Mouse (Mus musculus): ENCODE data around the gene Osbpl10. TPM values are rescaled to one million over a fixed set of nuclear protein-coding genes. Genes with fewer than 3 reads are reported as not detected.

Gene Osbpl10
- polyA plus RNA-seq, 1 experiment from 2014 or later: 1.4 TPM

- ATAC-seq: no peak
- no peak overlapping the region for H3K4me2 ChIP-seq (ENCODE audit: low read depth, low read length)
Measured at GRCm38 (mm10) chr9:115221265-115221664, 242.9 kb downstream of the Osbpl10 start.

GRCm38 (mm10) chr9:115224744-115225354 is 246.5 kb downstream of the Osbpl10 start:
- Histone ChIP-seq H3K27ac (ENCODE audit: low read length) (no peak overlapping the region), H3K27me3 (replicated peaks; ENCODE audit: control insufficient read depth, insufficient read depth, low read length) (no peaks in the 10 kb centered on the region), H3K4me2 (ENCODE audit: low read depth, low read length) (no peak overlapping the region), H3K9ac (ENCODE audit: low read depth, low read length) (no peak overlapping the region), H3K36me3 (ENCODE audit: control insufficient read depth, insufficient read depth, low read length) (no peaks in the 10 kb centered on the region), H3K9me3 (ENCODE audit: control insufficient read depth, low read length) (no peaks in the 10 kb centered on the region), H3K4me1 (ENCODE audit: control insufficient read depth, insufficient read depth, low read length) (no peaks in the 10 kb centered on the region), H3K4me3 (ENCODE audit: low read length) (no peak overlapping the region)
- whole genome bisulfite sequencing: 65% methylated on average over 7 of the region's 7 CpGs
- ATAC-seq: no peak

More at GRCm38 (mm10) chr9:115221265-115221664, 242.9 kb downstream of the Osbpl10 start:
- Histone ChIP-seq H3K9ac (ENCODE audit: low read depth, low read length) (no peak overlapping the region), H3K27ac (ENCODE audit: low read length) (no peak overlapping the region), H3K4me3 (ENCODE audit: low read length) (no peak overlapping the region), H3K4me1 (ENCODE audit: control insufficient read depth, insufficient read depth, low read length) (no peaks in the 10 kb centered on the region), H3K9me3 (ENCODE audit: control insufficient read depth, low read length) (no peaks in the 10 kb centered on the region), H3K36me3 (ENCODE audit: control insufficient read depth, insufficient read depth, low read length) (no peaks in the 10 kb centered on the region), H3K27me3 (replicated peaks; ENCODE audit: control insufficient read depth, insufficient read depth, low read length) (no peaks in the 10 kb centered on the region)
- WGBS: 94% methylated on average over 7 of the region's 7 CpGs

- no peaks in the 10 kb centered on the region for H3K9me3 ChIP-seq (ENCODE audit: control insufficient read depth, low read length)
- ATAC-seq: no peak
- no peaks in the 10 kb centered on the region for H3K27me3 ChIP-seq (replicated peaks; ENCODE audit: control insufficient read depth, insufficient read depth, low read length)
- H3K4me2 ChIP-seq (ENCODE audit: low read depth, low read length): no peak overlapping the region
- no peaks in the 10 kb centered on the region for H3K4me1 ChIP-seq (ENCODE audit: control insufficient read depth, insufficient read depth, low read length)
- no peak overlapping the region for H3K4me3 ChIP-seq (ENCODE audit: low read length)
- 76% methylated on average over 4 of the region's 4 CpGs for WGBS
- no peak overlapping the region for H3K27ac ChIP-seq (ENCODE audit: low read length)
- no peaks in the 10 kb centered on the region for H3K36me3 ChIP-seq (ENCODE audit: control insufficient read depth, insufficient read depth, low read length)
- H3K9ac ChIP-seq (ENCODE audit: low read depth, low read length): no peak overlapping the region
Measured at GRCm38 (mm10) chr9:115229145-115229544, 250.8 kb downstream of the Osbpl10 start.

GRCm38 (mm10) chr9:115229676-115230075 is 251.3 kb downstream of the Osbpl10 start:
- H3K4me2 ChIP-seq (ENCODE audit: low read depth, low read length): no peak overlapping the region
- 77% methylated on average over 10 of the region's 10 CpGs for WGBS
- ATAC-seq: no peak

GRCm38 (mm10) chr9:115230141-115230540 is 251.8 kb downstream of the Osbpl10 start:
- Histone ChIP-seq H3K4me2 (ENCODE audit: low read depth, low read length) (no peak overlapping the region), H3K4me3 (ENCODE audit: low read length) (no peak overlapping the region), H3K27me3 (replicated peaks; ENCODE audit: control insufficient read depth, insufficient read depth, low read length) (no peaks in the 10 kb centered on the region), H3K36me3 (ENCODE audit: control insufficient read depth, insufficient read depth, low read length) (no peaks in the 10 kb centered on the region), H3K9ac (ENCODE audit: low read depth, low read length) (no peak overlapping the region), H3K27ac (ENCODE audit: low read length) (no peak overlapping the region), H3K9me3 (ENCODE audit: control insufficient read depth, low read length) (no peaks in the 10 kb centered on the region), H3K4me1 (ENCODE audit: control insufficient read depth, insufficient read depth, low read length) (no peaks in the 10 kb centered on the region)
- no peak for ATAC-seq
- 52% methylated on average over 3 of the region's 3 CpGs for WGBS

More at GRCm38 (mm10) chr9:115229676-115230075, 251.3 kb downstream of the Osbpl10 start:
- no peaks in the 10 kb centered on the region for H3K36me3 ChIP-seq (ENCODE audit: control insufficient read depth, insufficient read depth, low read length)
- no peaks in the 10 kb centered on the region for H3K27me3 ChIP-seq (replicated peaks; ENCODE audit: control insufficient read depth, insufficient read depth, low read length)
- no peaks in the 10 kb centered on the region for H3K9me3 ChIP-seq (ENCODE audit: control insufficient read depth, low read length)
- H3K4me3 ChIP-seq (ENCODE audit: low read length): no peak overlapping the region
- H3K27ac ChIP-seq (ENCODE audit: low read length): no peak overlapping the region
- no peak overlapping the region for H3K9ac ChIP-seq (ENCODE audit: low read depth, low read length)
- no peaks in the 10 kb centered on the region for H3K4me1 ChIP-seq (ENCODE audit: control insufficient read depth, insufficient read depth, low read length)

GRCm38 (mm10) chr9:115231476-115231875 is 253.1 kb downstream of the Osbpl10 start:
- WGBS: 90% methylated on average over 3 of the region's 3 CpGs
- Histone ChIP-seq H3K4me3 (ENCODE audit: low read length) (no peak overlapping the region), H3K9me3 (ENCODE audit: control insufficient read depth, low read length) (no peaks in the 10 kb centered on the region), H3K9ac (ENCODE audit: low read depth, low read length) (no peak overlapping the region), H3K4me2 (ENCODE audit: low read depth, low read length) (no peak overlapping the region), H3K27me3 (replicated peaks; ENCODE audit: control insufficient read depth, insufficient read depth, low read length) (no peaks in the 10 kb centered on the region), H3K4me1 (ENCODE audit: control insufficient read depth, insufficient read depth, low read length) (no peaks in the 10 kb centered on the region), H3K36me3 (ENCODE audit: control insufficient read depth, insufficient read depth, low read length) (no peaks in the 10 kb centered on the region), H3K27ac (ENCODE audit: low read length) (no peak overlapping the region)
- no peak for ATAC-seq

GRCm38 (mm10) chr9:115233721-115234120 is 255.4 kb downstream of the Osbpl10 start:
- Histone ChIP-seq H3K4me2 (ENCODE audit: low read depth, low read length) (no peak overlapping the region), H3K27ac (ENCODE audit: low read length) (no peak overlapping the region), H3K9ac (ENCODE audit: low read depth, low read length) (no peak overlapping the region), H3K36me3 (ENCODE audit: control insufficient read depth, insufficient read depth, low read length) (0 out of 2 replicates have a peak, but pooled peaks cover 5% of the 10 kb centered on the region), H3K4me1 (ENCODE audit: control insufficient read depth, insufficient read depth, low read length) (no peaks in the 10 kb centered on the region), H3K9me3 (ENCODE audit: control insufficient read depth, low read length) (no peaks in the 10 kb centered on the region), H3K4me3 (ENCODE audit: low read length) (no peak overlapping the region), H3K27me3 (replicated peaks; ENCODE audit: control insufficient read depth, insufficient read depth, low read length) (no peaks in the 10 kb centered on the region)
- 89% methylated on average over 5 of the region's 5 CpGs for WGBS
- ATAC-seq: no peak

- H3K4me3 ChIP-seq (ENCODE audit: low read length): no peak overlapping the region
- H3K27me3 ChIP-seq (replicated peaks; ENCODE audit: control insufficient read depth, insufficient read depth, low read length): no peaks in the 10 kb centered on the region
- ATAC-seq: no peak
- 95% methylated on average over 2 of the region's 2 CpGs for WGBS
- H3K36me3 ChIP-seq (ENCODE audit: control insufficient read depth, insufficient read depth, low read length): 0 out of 2 replicates have a peak, but pooled peaks cover 5% of the 10 kb centered on the region
- H3K9ac ChIP-seq (ENCODE audit: low read depth, low read length): no peak overlapping the region
- no peaks in the 10 kb centered on the region for H3K9me3 ChIP-seq (ENCODE audit: control insufficient read depth, low read length)
- H3K4me2 ChIP-seq (ENCODE audit: low read depth, low read length): no peak overlapping the region
- no peak overlapping the region for H3K27ac ChIP-seq (ENCODE audit: low read length)
- H3K4me1 ChIP-seq (ENCODE audit: control insufficient read depth, insufficient read depth, low read length): no peaks in the 10 kb centered on the region
Measured at GRCm38 (mm10) chr9:115234561-115234960, 256.2 kb downstream of the Osbpl10 start.

- WGBS: 81% methylated on average over 8 of the region's 8 CpGs
Measured at GRCm38 (mm10) chr9:115236352-115236841, 258.0 kb downstream of the Osbpl10 start.

GRCm38 (mm10) chr9:115237943-115238342 is 259.6 kb downstream of the Osbpl10 start:
- ATAC-seq: no peak
- Histone ChIP-seq H3K36me3 (ENCODE audit: control insufficient read depth, insufficient read depth, low read length) (peaks cover 26% of the 10 kb centered on the region), H3K27me3 (replicated peaks; ENCODE audit: control insufficient read depth, insufficient read depth, low read length) (no peaks in the 10 kb centered on the region), H3K9ac (ENCODE audit: low read depth, low read length) (no peak overlapping the region), H3K9me3 (ENCODE audit: control insufficient read depth, low read length) (no peaks in the 10 kb centered on the region), H3K4me2 (ENCODE audit: low read depth, low read length) (no peak overlapping the region), H3K4me1 (ENCODE audit: control insufficient read depth, insufficient read depth, low read length) (no peaks in the 10 kb centered on the region), H3K4me3 (ENCODE audit: low read length) (no peak overlapping the region), H3K27ac (ENCODE audit: low read length) (no peak overlapping the region)

More at GRCm38 (mm10) chr9:115236352-115236841, 258.0 kb downstream of the Osbpl10 start:
- Histone ChIP-seq H3K36me3 (ENCODE audit: control insufficient read depth, insufficient read depth, low read length) (peaks cover 17% of the 10 kb centered on the region), H3K4me2 (ENCODE audit: low read depth, low read length) (no peak overlapping the region), H3K4me3 (ENCODE audit: low read length) (no peak overlapping the region), H3K9me3 (ENCODE audit: control insufficient read depth, low read length) (no peaks in the 10 kb centered on the region), H3K9ac (ENCODE audit: low read depth, low read length) (no peak overlapping the region), H3K27me3 (replicated peaks; ENCODE audit: control insufficient read depth, insufficient read depth, low read length) (no peaks in the 10 kb centered on the region), H3K4me1 (ENCODE audit: control insufficient read depth, insufficient read depth, low read length) (no peaks in the 10 kb centered on the region), H3K27ac (ENCODE audit: low read length) (no peak overlapping the region)
- ATAC-seq: peak; percentile 65
